Mouse (Mus musculus) CH12.LX (cell line): ENCODE results near the gene Ap2a1.

ENCODE experiments used
- CTCF ChIP-seq, 2 experiments: IDR thresholded peaks in 1 of 2; conservative IDR thresholded peaks in 1 of 2; 2 replicates each; pipeline ENCODE4 v1.5.1; 2011 to 2012; ENCODE audit warnings: low read depth in 2 of 2, low read length in 2 of 2, improper control_type of control experiment in 1 of 2, inconsistent platforms in 1 of 2, mild to moderate bottlenecking in 1 of 2, moderate library complexity in 1 of 2
- E2F4 ChIP-seq: IDR thresholded peaks from 2 replicates; pipeline ENCODE4 v1.6.1; 2011; ENCODE audit warnings: low read depth, low read length, improper control_type of control experiment; ENCODE audit not compliant: insufficient replicate concordance
- EP300 ChIP-seq: IDR thresholded peaks from 2 replicates; pipeline ENCODE4 v1.6.1; 2011; ENCODE audit warnings: low read length, improper control_type of control experiment
- MEF2A ChIP-seq: IDR thresholded peaks from 2 replicates; pipeline ENCODE4 v1.6.1; 2014; ENCODE audit warnings: low read depth, mild to moderate bottlenecking, inconsistent platforms, low read length, improper control_type of control experiment, borderline replicate concordance
- POLR2A ChIP-seq: IDR thresholded peaks from 2 replicates; pipeline ENCODE4 v1.6.1; 2011; ENCODE audit warnings: low read depth, mild to moderate bottlenecking, improper control_type of control experiment, low read length
- UBTF ChIP-seq: IDR thresholded peaks from 2 replicates; pipeline ENCODE4 v1.6.1; 2012; ENCODE audit warnings: low read depth, mild to moderate bottlenecking, inconsistent platforms, low read length, improper control_type of control experiment, moderate library complexity

GRCm38 (mm10) chr7:44892276-44892921 is 36.9 kb downstream of the Ap2a1 start, which contains the start of gene Med25:
- TF ChIP-seq POLR2A (peak; percentile 96), UBTF (no peak), CTCF (conservative IDR thresholded peaks at IDR 0.05 in 1 of 2, IDR thresholded peaks at IDR 0.05 in 1 of 2; ENCODE audit: low read depth in 2 of 2, low read length in 2 of 2) (no peak), EP300 (no peak), E2F4 (no peak), MEF2A (0 out of 2 replicates have a peak, but pooled peaks have one; percentile 40)
